Mouse (Mus musculus) mesoderm, embryonic 11.5 days (tissue): Measurements from ENCODE around the gene Cacna1c.

ENCODE experiments used
- DNase-seq: peaks from one replicate; pipeline ENCODE4 v3.0.0-alpha.2; 2012; ENCODE audit warnings: low read depth, low spot score

The Cacna1c gene

DNA sequence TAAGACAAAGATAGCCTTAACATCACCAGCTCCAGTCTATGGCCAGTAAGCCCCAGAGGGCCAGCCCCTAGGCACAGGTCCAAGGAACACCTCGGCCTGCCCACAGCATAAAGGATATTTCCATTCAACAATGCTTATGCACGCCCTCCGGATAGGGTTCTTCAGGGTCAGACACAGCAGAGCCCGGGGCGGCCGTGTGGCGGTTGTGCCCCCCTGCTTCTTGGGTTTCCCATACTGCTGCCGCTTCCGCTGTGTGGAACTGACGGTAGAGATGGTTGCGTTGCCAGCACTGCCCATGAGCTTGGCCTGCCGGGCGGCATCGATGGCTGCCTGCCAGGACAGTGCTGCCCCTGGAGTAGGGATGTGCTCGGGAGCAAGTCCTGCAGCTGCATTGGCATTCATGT, 139.1 kb downstream of the Cacna1c start:
- DNase-seq, result no peak

DNA sequence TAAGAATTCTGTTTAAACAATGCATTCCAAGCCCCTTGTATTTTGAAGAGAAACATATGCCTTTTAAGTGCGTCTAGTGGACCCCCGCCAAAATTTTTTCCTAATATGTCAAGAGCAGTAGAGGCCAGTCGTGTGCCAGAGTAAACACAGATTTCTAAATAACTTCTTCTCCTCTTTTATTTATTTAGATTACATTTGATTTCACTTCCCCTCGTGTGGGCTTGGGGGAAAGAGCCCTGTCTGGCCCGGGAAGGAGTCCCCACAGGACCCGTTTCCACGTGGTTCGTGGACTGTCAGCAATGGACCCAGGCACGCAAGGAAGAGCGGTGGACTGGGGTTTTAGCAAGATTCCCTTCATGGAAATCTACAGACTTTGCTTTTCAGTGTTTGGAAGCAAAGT, 143.4 kb downstream of the Cacna1c start:
- DNase-seq, result no peak

DNA sequence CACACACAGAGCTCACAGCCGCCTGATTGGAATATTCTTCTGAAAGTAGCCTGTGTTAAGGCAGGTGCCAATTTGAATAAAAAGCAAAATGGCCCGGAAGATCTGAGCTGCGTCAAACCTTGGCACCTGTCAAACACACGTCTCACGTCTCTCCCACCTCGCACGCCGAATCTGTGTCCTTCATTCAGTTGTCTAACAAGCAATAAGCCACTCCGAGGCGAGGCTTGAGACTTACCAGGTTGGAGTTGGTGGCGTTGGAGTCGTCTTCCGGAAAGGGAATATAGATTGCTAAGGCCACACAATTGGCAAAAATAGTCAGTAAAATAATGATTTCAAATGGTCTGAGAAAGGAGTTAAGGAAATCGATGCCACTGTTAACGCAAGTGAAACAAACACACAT, 143.9 kb downstream of the Cacna1c start:
- no peak for DNase-seq

DNA sequence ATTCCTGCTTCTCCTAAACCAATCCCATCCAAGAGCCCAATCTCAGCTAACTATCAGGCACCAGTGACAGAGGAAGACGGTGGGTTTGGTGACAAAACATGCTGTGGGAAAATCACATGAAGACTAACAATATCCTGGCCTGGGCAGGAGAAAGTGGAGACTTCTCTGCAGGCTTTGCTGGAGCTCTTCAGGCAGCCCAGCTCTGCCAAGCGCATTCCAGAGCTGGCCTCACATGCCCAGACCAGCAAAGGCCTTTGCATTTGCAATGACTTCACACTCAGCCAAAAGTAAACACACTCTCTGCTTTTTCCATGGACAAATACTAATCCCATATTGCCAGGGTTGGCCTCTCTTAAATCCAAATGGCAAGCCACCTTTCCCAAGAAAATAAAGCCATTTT, 144.5 kb downstream of the Cacna1c start:
- DNase-seq, result no peak

DNA sequence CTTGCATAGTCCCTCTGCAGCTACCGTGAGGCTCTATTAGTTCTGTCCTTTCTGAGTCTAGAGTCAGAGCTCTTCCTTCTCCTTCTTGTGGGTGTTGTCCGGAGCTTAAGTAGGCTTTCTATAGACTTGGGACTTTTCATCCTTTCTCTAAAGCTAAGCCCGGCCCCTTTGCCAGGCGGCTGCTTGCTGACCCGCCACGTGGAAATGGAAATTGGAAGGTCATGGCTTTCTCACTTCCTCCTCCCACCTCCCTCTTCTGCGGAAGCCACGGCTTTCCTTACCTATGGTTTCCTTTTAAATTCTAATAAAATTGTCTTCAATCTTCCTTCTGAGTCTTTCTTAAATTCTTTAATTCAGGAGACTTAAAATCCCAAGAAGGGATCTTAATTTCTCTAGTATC, 148.9 kb downstream of the Cacna1c start:
- no peak for DNase-seq

DNA sequence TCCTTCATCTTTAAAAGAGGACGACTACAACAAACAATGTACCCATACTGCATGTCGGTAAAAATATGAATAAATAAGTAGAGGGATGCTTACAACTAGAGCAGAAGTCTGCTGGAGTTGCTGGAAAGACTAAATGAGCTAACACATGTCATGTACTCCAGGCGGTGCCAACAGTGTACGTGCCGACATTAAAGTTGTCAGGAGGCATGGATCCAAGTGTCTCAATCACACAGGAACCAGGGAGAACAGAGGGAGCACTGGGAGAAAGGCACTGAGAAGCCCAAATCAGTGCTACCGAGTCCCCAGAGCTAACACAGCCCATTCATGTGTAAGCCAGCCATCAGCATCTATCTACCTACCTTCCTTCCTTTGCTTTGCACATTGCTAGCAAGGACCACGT, 150.7 kb downstream of the Cacna1c start:
- no peak for DNase-seq

DNA sequence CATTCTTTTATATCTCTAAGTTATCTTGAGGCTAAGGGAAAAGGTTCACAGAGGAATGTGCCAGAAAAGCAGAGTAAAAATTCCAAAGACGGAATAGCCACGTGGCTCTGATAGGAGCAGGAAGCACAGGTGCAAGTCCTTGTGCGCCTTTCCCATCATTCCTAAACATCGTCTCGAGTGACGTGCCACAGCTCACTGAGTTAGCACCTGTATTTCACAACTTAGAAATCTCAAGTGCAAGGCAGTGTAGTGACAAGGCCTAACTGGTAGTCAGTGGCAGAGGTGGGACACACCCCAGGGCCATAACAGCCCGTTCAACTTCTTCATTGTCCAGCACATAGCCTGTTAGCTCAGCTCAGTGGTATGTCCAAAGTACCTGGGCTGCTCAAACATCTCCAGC, 152.1 kb downstream of the Cacna1c start:
- no peak for DNase-seq

DNA sequence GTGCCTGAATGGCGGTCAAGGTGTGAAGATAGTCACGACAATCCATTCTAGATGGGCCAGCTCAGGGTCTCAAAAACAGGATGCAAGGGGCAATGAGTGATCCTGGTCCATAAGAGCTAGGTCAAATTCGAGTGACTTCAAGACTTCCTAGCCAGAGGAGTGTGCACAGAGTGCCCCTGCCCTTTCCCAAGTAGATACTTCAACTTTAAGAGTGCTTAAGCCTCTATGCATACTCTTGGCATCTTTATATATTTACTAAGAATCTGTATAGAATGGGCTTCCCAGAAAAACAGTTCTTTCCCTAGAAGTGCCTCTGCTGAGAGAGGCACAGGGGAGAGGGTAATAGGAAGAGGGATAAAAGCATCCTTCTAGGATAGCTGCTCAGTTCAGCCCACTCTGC, 153.4 kb downstream of the Cacna1c start:
- DNase-seq, result no peak

DNA sequence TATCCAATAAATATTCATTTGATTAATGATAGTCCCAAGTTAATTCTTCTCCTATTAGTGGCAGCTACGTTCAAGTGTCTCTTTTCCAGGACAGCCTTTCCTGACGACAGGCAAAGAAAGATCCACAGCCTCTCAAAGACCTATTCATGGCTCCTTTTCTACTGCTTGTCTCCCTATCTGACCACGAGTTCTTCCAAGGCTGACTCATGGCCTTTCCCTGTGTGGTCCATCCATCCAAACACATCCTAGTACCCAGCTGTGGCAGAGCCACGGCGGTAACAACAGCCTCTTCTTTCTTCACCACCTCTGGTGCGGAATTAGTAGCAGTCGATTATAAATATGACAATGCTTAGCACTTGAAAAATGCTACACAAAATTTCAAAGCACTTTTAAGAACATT, 155.3 kb downstream of the Cacna1c start:
- DNase-seq, result no peak

DNA sequence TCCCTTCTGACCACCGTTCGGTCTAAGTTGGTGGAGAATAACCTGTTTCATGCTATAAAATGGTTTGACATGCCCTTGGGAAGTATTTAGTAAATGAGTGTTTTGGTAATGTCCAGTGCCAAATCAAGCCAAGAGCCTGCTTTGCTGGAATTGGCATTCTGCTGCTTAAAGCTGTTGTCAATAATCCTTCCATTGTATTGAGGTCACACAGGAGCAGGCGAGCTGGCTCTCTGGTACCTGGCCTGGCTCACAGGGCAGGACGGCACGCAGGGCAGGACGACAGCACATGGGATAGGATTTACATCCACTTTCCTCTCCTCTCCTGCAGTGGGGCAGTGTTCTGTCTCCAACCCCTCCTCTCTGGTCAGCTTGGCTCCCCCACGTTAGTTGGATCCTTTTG, 156.4 kb downstream of the Cacna1c start:
- no peak for DNase-seq

DNA sequence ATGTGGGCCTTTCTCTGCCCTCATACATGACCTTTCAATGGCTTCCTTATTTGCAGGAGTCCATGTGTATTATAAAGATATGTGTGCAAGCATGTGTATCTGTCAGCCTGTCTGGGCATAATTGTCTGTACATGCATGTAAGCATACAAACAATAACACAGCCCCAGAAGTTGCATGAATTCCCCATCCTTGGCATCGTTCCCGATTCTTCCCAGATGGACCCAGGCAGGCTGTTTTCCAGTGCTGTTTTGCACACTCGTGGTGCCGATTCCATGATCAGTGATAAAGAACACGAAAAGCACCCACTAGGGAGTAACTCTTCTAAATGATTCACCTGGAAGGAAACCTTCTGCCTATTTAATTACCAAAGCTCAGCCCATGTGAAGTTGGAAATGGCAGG, 156.9 kb downstream of the Cacna1c start:
- DNase-seq, result no peak

DNA sequence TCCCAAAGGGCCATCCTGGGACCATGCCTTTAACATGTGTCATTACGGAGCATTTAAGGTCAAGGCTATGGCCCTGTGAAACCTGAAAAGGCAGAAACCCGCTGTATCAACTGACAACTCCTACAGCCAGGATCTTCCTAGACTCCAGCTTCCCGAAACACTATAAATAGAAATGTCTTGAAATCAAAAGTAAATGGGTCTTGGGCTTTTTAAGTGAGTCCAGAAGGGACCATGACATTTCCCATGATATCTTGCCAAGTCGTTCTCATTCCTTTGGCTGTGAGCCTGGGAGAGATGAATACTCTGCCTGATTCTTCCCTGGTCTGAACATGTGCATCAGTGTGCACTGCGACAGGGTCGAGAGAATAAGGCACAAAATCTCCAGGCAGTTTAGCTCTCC, 158.4 kb downstream of the Cacna1c start:
- no peak for DNase-seq

DNA sequence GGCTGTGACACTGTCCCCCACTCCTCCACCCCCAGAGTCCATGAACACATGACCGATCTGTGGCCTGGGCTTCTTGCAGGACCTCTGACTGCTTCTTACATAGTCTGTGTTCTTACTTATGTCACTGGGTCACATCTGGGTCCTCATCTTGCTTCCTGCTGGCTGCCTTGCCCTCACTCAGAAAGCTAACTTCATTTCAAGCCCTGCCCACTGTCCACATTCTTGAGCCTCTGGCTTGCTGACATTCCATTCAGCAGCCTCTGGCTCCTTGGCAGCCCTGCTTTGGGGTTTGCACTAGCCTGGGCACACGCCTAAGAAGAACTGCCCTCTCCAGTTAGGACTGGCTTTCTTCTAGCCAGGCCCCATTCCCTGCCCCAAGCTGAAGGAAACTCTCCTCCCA, 159.2 kb downstream of the Cacna1c start:
- peak; percentile 30 for DNase-seq

DNA sequence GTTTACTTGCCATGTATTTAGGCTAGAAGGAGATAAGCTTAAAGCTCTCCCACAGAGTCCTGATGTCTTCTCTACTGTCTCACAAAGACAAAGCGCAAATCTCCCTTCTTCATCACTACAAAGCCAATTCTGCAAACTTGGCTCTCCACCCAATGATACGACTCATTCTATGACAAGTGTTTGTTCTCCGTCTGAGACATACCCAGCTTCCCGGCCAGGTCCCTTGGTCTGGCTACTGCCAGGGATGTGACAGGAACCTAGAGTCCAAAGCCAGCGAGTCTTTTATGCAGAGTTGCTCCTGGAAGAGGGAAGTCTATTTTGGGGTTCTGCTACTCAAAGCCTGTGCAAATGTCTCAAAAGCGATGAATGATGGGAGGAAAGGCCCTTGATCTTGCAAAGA, 160.9 kb downstream of the Cacna1c start:
- DNase-seq, result no peak

DNA sequence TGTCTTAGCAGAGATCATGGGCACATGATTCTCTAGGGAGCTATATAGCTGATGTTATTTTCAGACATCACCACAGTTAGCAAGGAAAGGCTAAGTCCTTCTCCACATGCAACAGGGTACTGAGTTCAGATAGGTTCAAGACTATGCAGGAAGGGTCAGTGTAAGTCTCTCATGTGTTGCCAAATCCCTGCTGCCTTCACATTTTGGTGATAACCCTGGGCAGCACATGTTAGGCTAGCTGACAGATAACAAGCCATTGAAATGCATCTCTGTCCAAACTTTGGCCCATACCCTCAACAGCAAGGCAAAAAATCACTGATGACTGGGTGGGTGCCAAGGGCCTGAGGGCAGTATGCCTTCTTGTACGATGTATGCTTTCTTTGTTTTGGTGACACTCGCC, 161.3 kb downstream of the Cacna1c start:
- no peak for DNase-seq

DNA sequence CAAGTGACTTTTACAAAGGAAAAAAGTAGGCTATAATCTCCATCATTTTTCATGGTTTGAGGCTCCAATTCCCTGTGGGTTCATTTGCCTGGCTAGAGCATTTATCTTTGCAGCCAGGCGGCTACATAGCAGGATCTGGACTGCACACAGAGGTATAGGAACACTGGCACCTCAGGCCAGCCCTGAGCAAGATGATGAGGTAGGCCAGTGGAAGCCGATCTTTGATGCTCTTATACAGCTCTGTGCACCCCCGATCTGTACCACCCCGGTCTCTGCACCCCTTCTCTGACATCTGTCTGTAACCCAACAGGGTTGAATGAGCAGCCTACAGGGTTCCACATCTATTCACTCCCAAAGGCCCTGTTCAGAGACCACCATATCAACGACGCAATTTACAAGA, 168.3 kb downstream of the Cacna1c start:
- DNase-seq, result no peak

DNA sequence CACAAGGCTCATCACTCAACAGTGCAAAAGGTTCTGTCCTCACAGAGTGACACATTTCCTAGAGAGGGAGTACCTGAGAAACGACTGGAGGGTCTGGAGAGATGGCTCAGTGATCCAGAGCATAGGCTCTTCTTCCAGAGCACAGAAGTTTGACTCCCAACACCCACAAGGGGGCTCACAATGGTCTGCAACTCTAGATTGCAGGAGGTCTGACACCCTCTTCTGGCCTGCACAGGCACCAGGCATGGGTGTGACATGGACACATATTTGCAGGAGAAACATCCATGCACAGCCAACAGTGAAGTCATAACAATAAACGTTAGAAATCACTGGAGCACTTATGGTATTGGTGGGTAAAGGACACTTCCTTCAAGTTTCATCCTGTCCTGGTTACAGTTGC, 173.4 kb downstream of the Cacna1c start:
- DNase-seq, result no peak

DNA sequence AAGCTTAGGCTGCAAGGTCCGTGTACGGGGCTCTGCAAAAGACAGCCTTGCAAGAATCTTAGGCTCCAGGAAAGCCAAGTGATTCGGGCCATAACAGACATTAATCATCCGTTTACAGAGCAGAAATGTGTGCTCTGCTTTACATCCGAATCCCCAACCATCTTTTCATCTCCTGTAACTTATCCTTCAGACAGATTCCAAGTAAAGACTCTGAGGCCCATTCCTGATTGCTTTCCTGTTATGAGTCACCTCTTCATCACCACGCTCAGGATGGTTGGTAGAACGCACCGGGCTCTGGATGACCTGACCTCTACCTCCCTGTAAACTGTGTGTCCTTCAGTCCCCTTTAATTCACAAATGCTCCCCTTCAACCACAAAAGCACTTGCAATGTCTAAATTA, 175.0 kb downstream of the Cacna1c start:
- no peak for DNase-seq

DNA sequence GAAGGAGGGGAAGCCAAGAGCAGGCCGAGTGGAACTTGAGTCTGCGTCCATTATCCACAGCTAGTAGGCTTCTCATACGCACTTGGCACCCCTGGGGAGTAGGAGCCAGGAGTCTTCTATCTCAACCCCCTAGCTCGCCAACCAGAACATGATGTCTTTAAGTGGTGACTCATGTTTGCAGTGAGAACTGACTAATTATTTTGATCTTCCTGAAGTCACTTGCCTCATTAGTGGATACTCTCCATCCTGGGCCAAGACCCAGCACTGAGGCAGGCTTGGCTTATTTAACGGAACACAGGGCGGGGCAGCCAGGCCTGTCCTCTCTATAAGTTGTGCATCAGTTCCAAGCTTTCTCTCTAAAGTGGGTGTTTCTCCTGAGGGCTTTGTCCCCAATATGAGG, 177.3 kb downstream of the Cacna1c start:
- no peak for DNase-seq

DNA sequence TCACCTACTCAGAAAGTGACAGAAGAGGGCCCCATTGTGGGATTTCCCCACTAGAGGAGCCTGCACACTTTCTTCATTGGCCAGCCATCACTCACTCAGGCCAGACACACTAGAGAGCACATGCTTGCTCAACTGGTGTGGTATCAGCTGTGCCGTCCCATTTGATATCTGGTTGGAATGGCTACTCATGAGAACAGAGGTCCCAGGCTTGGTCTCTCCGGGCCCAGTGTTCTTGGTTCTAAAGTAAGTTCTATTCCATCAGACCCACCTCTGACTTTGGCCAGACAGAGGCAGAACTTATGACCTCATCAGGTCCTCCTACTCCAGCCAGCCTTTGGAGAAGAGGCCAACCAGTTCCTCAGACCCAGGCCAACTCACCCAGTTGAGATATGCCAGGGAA, 178.0 kb downstream of the Cacna1c start:
- no peak for DNase-seq

DNA sequence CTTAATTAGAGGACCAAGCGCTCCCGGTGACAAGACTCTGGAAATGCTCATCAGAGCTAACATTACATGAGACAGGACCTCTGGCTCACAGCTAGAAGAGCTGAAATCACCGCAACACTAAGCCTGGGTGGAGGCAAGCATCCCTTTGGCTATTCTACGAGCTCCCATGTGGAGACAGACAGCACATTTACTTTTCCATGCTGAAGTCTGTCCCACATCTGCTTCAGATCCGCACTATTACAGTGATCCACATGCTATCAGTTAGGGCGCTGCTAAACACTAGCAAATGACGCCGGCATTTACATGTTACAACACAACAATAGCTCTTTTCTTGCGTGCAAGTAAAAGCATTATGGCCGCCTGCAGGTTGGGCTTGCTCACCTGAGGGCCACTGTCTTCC, 178.7 kb downstream of the Cacna1c start:
- DNase-seq, result no peak

DNA sequence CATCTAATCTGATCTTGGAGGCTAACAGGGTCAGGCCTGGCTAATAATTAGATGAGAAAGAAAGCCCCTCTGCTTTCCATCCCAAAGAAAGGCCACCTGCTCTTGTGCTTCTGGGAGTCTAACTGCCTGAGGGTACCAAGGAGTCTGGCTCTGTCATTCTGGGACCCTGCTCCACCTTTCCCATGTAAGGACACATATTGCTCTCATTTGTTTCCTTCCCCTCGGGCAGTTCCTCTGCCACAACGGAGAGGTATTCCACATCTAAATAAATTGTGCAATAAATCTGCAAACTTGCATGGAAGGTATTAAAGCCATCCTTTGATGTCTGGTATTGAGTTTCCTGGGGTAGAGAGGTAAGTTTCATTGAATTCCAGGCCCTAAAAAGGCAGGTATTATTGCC, 180.9 kb downstream of the Cacna1c start:
- DNase-seq, result no peak

DNA sequence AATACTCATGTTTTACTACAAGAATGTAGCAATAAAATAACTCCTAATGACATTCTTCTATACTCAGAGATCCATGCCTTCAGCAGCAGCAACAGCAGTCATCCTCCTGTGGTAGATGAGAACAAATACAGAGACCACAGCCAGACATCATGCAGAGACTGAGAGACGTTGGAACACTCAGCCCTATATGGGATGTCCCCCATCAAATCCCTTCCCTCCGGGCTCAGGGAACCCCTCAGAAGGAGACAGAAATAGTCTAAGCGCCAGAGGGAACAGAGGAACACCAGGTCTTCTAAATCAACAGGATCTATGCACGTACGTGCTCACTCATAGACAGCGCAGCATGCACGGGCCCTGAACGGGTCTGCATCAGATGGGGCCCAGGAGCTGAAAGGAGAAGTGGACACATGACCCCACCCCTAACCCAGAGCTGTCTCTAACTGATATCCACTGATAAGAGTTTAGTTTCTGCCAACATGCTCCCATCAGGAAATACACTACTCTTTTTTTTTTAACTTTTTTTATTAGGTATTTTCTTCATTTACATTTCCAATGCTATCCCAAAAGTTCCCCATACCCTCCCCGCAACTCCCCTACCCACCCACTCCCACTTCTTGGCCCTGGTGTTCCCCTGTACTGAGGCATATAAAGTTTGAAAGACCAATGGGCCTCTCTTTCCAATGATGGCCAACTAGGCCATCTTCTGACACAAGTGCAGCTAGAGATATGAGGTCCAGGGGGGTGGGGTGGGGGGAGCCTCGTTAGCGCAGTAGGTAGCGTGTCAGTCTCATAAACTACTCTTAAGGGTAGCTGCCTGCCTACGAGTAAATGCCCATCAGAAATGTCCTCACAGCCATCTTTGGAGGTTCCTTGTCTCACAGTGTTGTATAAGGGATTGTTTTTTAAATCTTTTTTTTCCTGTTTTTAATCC, 182.8 kb downstream of the Cacna1c start:
- no peak for DNase-seq

DNA sequence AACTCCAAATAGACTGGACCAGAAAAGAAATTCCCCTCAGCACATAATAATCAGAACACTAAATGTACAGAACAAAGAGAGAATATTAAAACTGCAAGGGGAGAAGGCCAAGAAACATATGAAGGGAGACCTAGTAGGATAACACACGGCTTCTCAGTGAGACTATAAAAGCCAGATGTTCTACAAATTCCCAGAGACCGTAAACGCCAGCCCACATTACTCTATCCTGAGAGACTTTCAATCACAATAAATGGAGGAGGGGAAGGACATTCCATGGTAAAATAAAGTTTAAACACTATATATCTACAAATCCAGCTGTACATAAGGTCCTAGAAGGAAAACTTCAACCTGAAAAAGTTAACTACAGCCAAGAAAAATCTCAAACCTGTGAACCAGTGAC, 185.3 kb downstream of the Cacna1c start:
- DNase-seq, result no peak
